Comparison of ENCODE assay signal across 22 mouse cellular contexts in the genomic region with DNA sequence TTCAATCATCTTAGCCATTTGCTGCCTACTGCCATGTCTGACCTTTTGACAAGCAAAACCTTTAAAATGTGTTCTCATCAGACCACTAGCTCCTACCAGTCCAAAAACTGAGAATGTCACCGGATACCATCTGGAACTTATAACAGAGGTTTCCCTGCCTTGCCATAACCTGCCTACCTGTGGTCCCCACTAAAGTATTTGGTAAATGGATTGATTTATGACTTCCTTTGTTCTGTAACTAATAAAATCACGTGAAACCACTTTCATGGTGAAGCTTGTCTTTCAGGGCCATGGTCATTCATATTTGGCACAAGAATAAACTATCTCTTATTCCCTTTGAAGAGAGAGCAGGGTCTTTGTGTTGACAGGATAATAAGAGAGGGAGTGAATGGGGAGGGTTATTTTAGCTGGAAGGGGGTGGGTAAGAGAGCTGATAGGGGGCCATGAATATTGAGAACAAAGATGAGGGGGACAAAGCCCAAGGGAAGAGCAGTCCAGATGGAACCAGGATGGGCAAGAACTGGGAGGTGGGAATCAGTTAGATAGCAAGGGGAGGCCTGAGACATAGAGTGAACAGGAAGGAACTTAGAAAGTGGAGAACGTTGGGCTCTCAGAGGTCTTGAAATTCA.
A peak's percentile ranks its signal among the peaks of the same experiment; 100 is the strongest.
DNase-seq lines count a peak whose midpoint lies in the region; ATAC-seq and TF ChIP-seq lines count a peak whose summit lies in the region.
"Had no signal": no experiment of that assay in that cellular context is flagged by ENCODE, and none has a peak within 500 bp of the region (broad histone marks: within the 10 kb centered on the region; RNA-seq: fewer than 3 reads in every experiment).

No protein-coding gene starts in this region.

- WGBS in intestine, embryonic 14.5 days, result 43% methylated on average over 3 of the region's 3 CpGs
- WGBS in intestine, postnatal 0 days, result 36% methylated on average over 3 of the region's 3 CpGs
- WGBS in limb, embryonic 13.5 days, result 12% methylated on average over 3 of the region's 3 CpGs

- H3K27me3 ChIP-seq in intestine, embryonic 14.5 days (replicated peaks; ENCODE audit: control insufficient read depth, insufficient read depth, low read length), result no peaks in the 10 kb centered on the region
- H3K27me3 ChIP-seq in intestine, postnatal 0 days (replicated peaks; ENCODE audit: control insufficient read depth, insufficient read depth, low read length), result no peaks in the 10 kb centered on the region
- H3K27me3 ChIP-seq in limb, embryonic 13.5 days, result no peaks in the 10 kb centered on the region
- H3K27me3 ChIP-seq: forebrain, embryonic 13.5 days; hindbrain, embryonic 15.5 days; limb, embryonic 15.5 days had no signal

- peaks cover 16% of the 10 kb centered on the region; the same call in 1 of the 2 replicates for H3K4me1 ChIP-seq in intestine, embryonic 14.5 days (replicated peaks; ENCODE audit: control insufficient read depth, insufficient read depth, low read length)
- no peaks in the 10 kb centered on the region for H3K4me1 ChIP-seq in intestine, postnatal 0 days (replicated peaks; ENCODE audit: control insufficient read depth, insufficient read depth, low read length)
- H3K4me1 ChIP-seq in limb, embryonic 13.5 days, result peaks cover 39% of the 10 kb centered on the region

- TF ChIP-seq CTCF in intestine, postnatal 0 days (IDR thresholded peaks at IDR 0.05; ENCODE audit: low read depth), result no peak

- H3K4me2 ChIP-seq in intestine, embryonic 14.5 days (ENCODE audit: low read length), result no peak overlapping the region
- H3K4me2 ChIP-seq in intestine, postnatal 0 days (replicated peaks; ENCODE audit: low read depth), result no peak overlapping the region
- H3K4me2 ChIP-seq in limb, embryonic 13.5 days (replicated peaks), result no peak overlapping the region
- H3K4me2 ChIP-seq: forebrain, embryonic 13.5 days; hindbrain, embryonic 15.5 days; limb, embryonic 15.5 days had no signal

- DNase-seq in intestine, embryonic 14.5 days (ENCODE audit: low spot score), result no peak
- peak; percentile 65 for DNase-seq in embryo, embryonic 11 days
- DNase-seq in forelimb bud, embryonic 11.5 days (ENCODE audit: low read depth, low spot score), result peak; percentile 89
- DNase-seq in layer of hippocampus, postnatal 14 days (ENCODE audit: low spot score in 2 of 2), result no peak
- DNase-seq in cerebellum, postnatal 14 days, result no peak
- DNase-seq: adrenal gland, postnatal 36 days; cerebellum, adult 11-12 months; cerebellum, postnatal 25 days; gastrocnemius, postnatal 14 days; heart, adult 18-20 months; heart, postnatal 4 days; kidney, adult 8-10 months; kidney, postnatal 14 days; midbrain, embryonic 14.5 days; thymus, postnatal 25 days had no signal

- 0 out of 2 replicates have a peak overlapping the region, but pooled peaks have one; percentile 16 for H3K27ac ChIP-seq in intestine, embryonic 14.5 days (ENCODE audit: low read depth)
- H3K27ac ChIP-seq in intestine, postnatal 0 days (ENCODE audit: low read depth, low read length), result no peak overlapping the region
- H3K27ac ChIP-seq in limb, embryonic 13.5 days, result peak overlapping the region; percentile 23; the same call in 1 of the 2 replicates
- H3K27ac ChIP-seq: forebrain, embryonic 13.5 days; hindbrain, embryonic 15.5 days; limb, embryonic 15.5 days; macrophage had no signal

- H3K4me3 ChIP-seq in intestine, embryonic 14.5 days (ENCODE audit: low read depth, low read length), result no peak overlapping the region
- no peak overlapping the region for H3K4me3 ChIP-seq in intestine, postnatal 0 days (ENCODE audit: low read depth, low read length)
- H3K4me3 ChIP-seq in limb, embryonic 13.5 days, result no peak overlapping the region
- H3K4me3 ChIP-seq: forebrain, embryonic 13.5 days; hindbrain, embryonic 15.5 days; limb, embryonic 15.5 days; myocyte had no signal

- H3K9me3 ChIP-seq in intestine, embryonic 14.5 days (ENCODE audit: control insufficient read depth, low read length), result no peaks in the 10 kb centered on the region
- H3K9me3 ChIP-seq in intestine, postnatal 0 days (ENCODE audit: control insufficient read depth), result no peaks in the 10 kb centered on the region
- H3K9me3 ChIP-seq in limb, embryonic 13.5 days, result no peaks in the 10 kb centered on the region
- H3K9me3 ChIP-seq: forebrain, embryonic 13.5 days; hindbrain, embryonic 15.5 days; limb, embryonic 15.5 days had no signal

- ATAC-seq in intestine, embryonic 14.5 days (replicated peaks; ENCODE audit: low FRiP score, low TSS enrichment, low read depth), result no peak
- no peak for ATAC-seq in intestine, postnatal 0 days
- ATAC-seq in limb, embryonic 13.5 days (ENCODE audit: low FRiP score, low read depth), result no peak
- ATAC-seq: forebrain, embryonic 13.5 days had no signal

- no peak overlapping the region for H3K9ac ChIP-seq in intestine, embryonic 14.5 days (ENCODE audit: low read length)
- no peak overlapping the region for H3K9ac ChIP-seq in intestine, postnatal 0 days (ENCODE audit: low read depth, low read length)
- no peak overlapping the region for H3K9ac ChIP-seq in limb, embryonic 13.5 days
- H3K9ac ChIP-seq: forebrain, embryonic 13.5 days; hindbrain, embryonic 15.5 days; limb, embryonic 15.5 days had no signal

- H3K36me3 ChIP-seq in intestine, embryonic 14.5 days (ENCODE audit: control insufficient read depth, insufficient read depth, low read length), result no peaks in the 10 kb centered on the region
- no peaks in the 10 kb centered on the region for H3K36me3 ChIP-seq in intestine, postnatal 0 days (ENCODE audit: control insufficient read depth, insufficient read depth)
- no peaks in the 10 kb centered on the region for H3K36me3 ChIP-seq in limb, embryonic 13.5 days
- H3K36me3 ChIP-seq: hindbrain, embryonic 15.5 days; limb, embryonic 15.5 days had no signal

Comparison
In these comparisons a context has a peak if more than half of its experiments do, and no peak if none do; other contexts are left out.
1. DNase-seq: peak in embryo, embryonic 11 days (single experiment) and forelimb bud, embryonic 11.5 days (single experiment); none in intestine, embryonic 14.5 days (single experiment), layer of hippocampus, postnatal 14 days (0 of 2) and cerebellum, postnatal 14 days (0 of 2).